Mouse (Mus musculus): ENCODE measurements at regions not wholly inside any gene's neighbourhood (a gene's known extent, or its start where the extent isn't known, plus 50 kb on each side); places are given as distances from the start of the nearest gene placed in this dataset.
"Not testable (repeated sequence)": the region's sequence is repeated elsewhere in the genome, so short reads cannot be mapped to it uniquely, and the experiment has no call there.

- Histone ChIP-seq H3K9me3 (ENCODE audit: control insufficient read depth, low read length) (no peaks in the 10 kb centered on the region), H3K27ac (ENCODE audit: low read depth, low read length) (no peak overlapping the region), H3K4me3 (ENCODE audit: low read depth, low read length) (no peak overlapping the region), H3K9ac (ENCODE audit: low read depth, low read length) (no peak overlapping the region), H3K4me1 (replicated peaks; ENCODE audit: control insufficient read depth, insufficient read depth, low read length) (no peaks in the 10 kb centered on the region), H3K36me3 (ENCODE audit: control insufficient read depth, insufficient read depth, low read length) (no peaks in the 10 kb centered on the region), H3K27me3 (ENCODE audit: control insufficient read depth, insufficient read depth, low read length) (no peaks in the 10 kb centered on the region), H3K4me2 (replicated peaks; ENCODE audit: low read depth, low read length) (no peak overlapping the region)
- DNase-seq (ENCODE audit: low spot score) (no peak), ATAC-seq (ENCODE audit: low FRiP score) (no peak)
- 96% methylated on average over 14 of the region's 14 CpGs for WGBS
Observed at GRCm38 (mm10) chr6:37686094-37686493, 156.1 kb downstream of the Akr1d1 start.

- ATAC-seq (ENCODE audit: low FRiP score) (no peak), DNase-seq (ENCODE audit: low spot score) (no peak)
- Histone ChIP-seq H3K27me3 (ENCODE audit: control insufficient read depth, insufficient read depth, low read length) (no peaks in the 10 kb centered on the region), H3K4me3 (ENCODE audit: low read depth, low read length) (no peak overlapping the region), H3K9ac (ENCODE audit: low read depth, low read length) (no peak overlapping the region), H3K27ac (ENCODE audit: low read depth, low read length) (no peak overlapping the region), H3K9me3 (ENCODE audit: control insufficient read depth, low read length) (no peaks in the 10 kb centered on the region), H3K4me2 (replicated peaks; ENCODE audit: low read depth, low read length) (no peak overlapping the region), H3K4me1 (replicated peaks; ENCODE audit: control insufficient read depth, insufficient read depth, low read length) (no peaks in the 10 kb centered on the region), H3K36me3 (ENCODE audit: control insufficient read depth, insufficient read depth, low read length) (no peaks in the 10 kb centered on the region)
- 30% methylated on average over 1 of the region's 1 CpGs for WGBS
Observed at GRCm38 (mm10) chr6:37688866-37689617, 159.1 kb downstream of the Akr1d1 start.

- no peak for ATAC-seq (ENCODE audit: low FRiP score)
- Histone ChIP-seq H3K36me3 (ENCODE audit: control insufficient read depth, insufficient read depth, low read length) (no peaks in the 10 kb centered on the region), H3K9ac (ENCODE audit: low read depth, low read length) (no peak overlapping the region), H3K27ac (ENCODE audit: low read depth, low read length) (no peak overlapping the region), H3K9me3 (ENCODE audit: control insufficient read depth, low read length) (no peaks in the 10 kb centered on the region), H3K4me2 (replicated peaks; ENCODE audit: low read depth, low read length) (no peak overlapping the region), H3K4me3 (ENCODE audit: low read depth, low read length) (no peak overlapping the region), H3K27me3 (ENCODE audit: control insufficient read depth, insufficient read depth, low read length) (no peaks in the 10 kb centered on the region), H3K4me1 (replicated peaks; ENCODE audit: control insufficient read depth, insufficient read depth, low read length) (no peaks in the 10 kb centered on the region)
- no peak for DNase-seq (ENCODE audit: low spot score)
Observed at GRCm38 (mm10) chr6:37689696-37690095, 159.7 kb downstream of the Akr1d1 start.

- ATAC-seq (ENCODE audit: low FRiP score) = no peak
Observed at GRCm38 (mm10) chr6:37691976-37692644, 162.1 kb downstream of the Akr1d1 start.

GRCm38 (mm10) chr6:37692758-37693157, 162.8 kb downstream of the Akr1d1 start:
- no peak for DNase-seq (ENCODE audit: low spot score)
- H3K4me2 ChIP-seq (replicated peaks; ENCODE audit: low read depth, low read length) = no peak overlapping the region
- 91% methylated on average over 2 of the region's 2 CpGs for WGBS

More at GRCm38 (mm10) chr6:37691976-37692644, 162.1 kb downstream of the Akr1d1 start:
- Histone ChIP-seq H3K27me3 (ENCODE audit: control insufficient read depth, insufficient read depth, low read length) (no peaks in the 10 kb centered on the region), H3K9ac (ENCODE audit: low read depth, low read length) (no peak overlapping the region), H3K36me3 (ENCODE audit: control insufficient read depth, insufficient read depth, low read length) (no peaks in the 10 kb centered on the region), H3K4me1 (replicated peaks; ENCODE audit: control insufficient read depth, insufficient read depth, low read length) (no peaks in the 10 kb centered on the region), H3K27ac (ENCODE audit: low read depth, low read length) (no peak overlapping the region), H3K4me3 (ENCODE audit: low read depth, low read length) (no peak overlapping the region), H3K4me2 (replicated peaks; ENCODE audit: low read depth, low read length) (no peak overlapping the region), H3K9me3 (ENCODE audit: control insufficient read depth, low read length) (no peaks in the 10 kb centered on the region)
- DNase-seq (ENCODE audit: low spot score) = no peak
- WGBS = 93% methylated on average over 7 of the region's 7 CpGs

GRCm38 (mm10) chr6:37696074-37696473, 166.1 kb downstream of the Akr1d1 start:
- Histone ChIP-seq H3K4me2 (replicated peaks; ENCODE audit: low read depth, low read length) (no peak overlapping the region), H3K9ac (ENCODE audit: low read depth, low read length) (no peak overlapping the region), H3K27me3 (ENCODE audit: control insufficient read depth, insufficient read depth, low read length) (no peaks in the 10 kb centered on the region), H3K4me1 (replicated peaks; ENCODE audit: control insufficient read depth, insufficient read depth, low read length) (no peaks in the 10 kb centered on the region), H3K4me3 (ENCODE audit: low read depth, low read length) (no peak overlapping the region), H3K27ac (ENCODE audit: low read depth, low read length) (no peak overlapping the region), H3K36me3 (ENCODE audit: control insufficient read depth, insufficient read depth, low read length) (no peaks in the 10 kb centered on the region), H3K9me3 (ENCODE audit: control insufficient read depth, low read length) (no peaks in the 10 kb centered on the region)
- DNase-seq (ENCODE audit: low spot score) = no peak
- no peak for ATAC-seq (ENCODE audit: low FRiP score)

More at GRCm38 (mm10) chr6:37692758-37693157, 162.8 kb downstream of the Akr1d1 start:
- Histone ChIP-seq H3K9me3 (ENCODE audit: control insufficient read depth, low read length) (no peaks in the 10 kb centered on the region), H3K36me3 (ENCODE audit: control insufficient read depth, insufficient read depth, low read length) (no peaks in the 10 kb centered on the region), H3K27me3 (ENCODE audit: control insufficient read depth, insufficient read depth, low read length) (no peaks in the 10 kb centered on the region), H3K9ac (ENCODE audit: low read depth, low read length) (no peak overlapping the region), H3K4me3 (ENCODE audit: low read depth, low read length) (no peak overlapping the region), H3K27ac (ENCODE audit: low read depth, low read length) (no peak overlapping the region), H3K4me1 (replicated peaks; ENCODE audit: control insufficient read depth, insufficient read depth, low read length) (no peaks in the 10 kb centered on the region)
- no peak for ATAC-seq (ENCODE audit: low FRiP score)

GRCm38 (mm10) chr6:37703946-37704345, 166.7 kb upstream of the Trim24 start:
- no peaks in the 10 kb centered on the region for H3K27me3 ChIP-seq (ENCODE audit: control insufficient read depth, insufficient read depth, low read length)
- no peak overlapping the region for H3K9ac ChIP-seq (ENCODE audit: low read depth, low read length)
- no peaks in the 10 kb centered on the region for H3K4me1 ChIP-seq (replicated peaks; ENCODE audit: control insufficient read depth, insufficient read depth, low read length)
- no peaks in the 10 kb centered on the region for H3K36me3 ChIP-seq (ENCODE audit: control insufficient read depth, insufficient read depth, low read length)
- no peak for DNase-seq (ENCODE audit: low spot score)
- ATAC-seq (ENCODE audit: low FRiP score) = no peak
- 91% methylated on average over 2 of the region's 2 CpGs for WGBS
- H3K9me3 ChIP-seq (ENCODE audit: control insufficient read depth, low read length) = no peaks in the 10 kb centered on the region
- no peak overlapping the region for H3K4me3 ChIP-seq (ENCODE audit: low read depth, low read length)
- H3K27ac ChIP-seq (ENCODE audit: low read depth, low read length) = no peak overlapping the region
- H3K4me2 ChIP-seq (replicated peaks; ENCODE audit: low read depth, low read length) = no peak overlapping the region

- 97% methylated on average over 1 of the region's 1 CpGs for WGBS
- H3K27me3 ChIP-seq (ENCODE audit: control insufficient read depth, insufficient read depth, low read length) = no peaks in the 10 kb centered on the region
- ATAC-seq (ENCODE audit: low FRiP score) = no peak
- H3K36me3 ChIP-seq (ENCODE audit: control insufficient read depth, insufficient read depth, low read length) = no peaks in the 10 kb centered on the region
- H3K4me1 ChIP-seq (replicated peaks; ENCODE audit: control insufficient read depth, insufficient read depth, low read length) = no peaks in the 10 kb centered on the region
- no peak for DNase-seq (ENCODE audit: low spot score)
- no peak overlapping the region for H3K4me3 ChIP-seq (ENCODE audit: low read depth, low read length)
- no peak overlapping the region for H3K4me2 ChIP-seq (replicated peaks; ENCODE audit: low read depth, low read length)
- no peaks in the 10 kb centered on the region for H3K9me3 ChIP-seq (ENCODE audit: control insufficient read depth, low read length)
- no peak overlapping the region for H3K9ac ChIP-seq (ENCODE audit: low read depth, low read length)
- no peak overlapping the region for H3K27ac ChIP-seq (ENCODE audit: low read depth, low read length)
Observed at GRCm38 (mm10) chr6:37705733-37706145, 164.9 kb upstream of the Trim24 start.

GRCm38 (mm10) chr6:37707671-37708070, 162.9 kb upstream of the Trim24 start:
- not testable (repeated sequence) for DNase-seq (ENCODE audit: low spot score); H3K36me3 ChIP-seq (ENCODE audit: control insufficient read depth, insufficient read depth, low read length); H3K27ac ChIP-seq (ENCODE audit: low read depth, low read length); ATAC-seq (ENCODE audit: low FRiP score); H3K9ac ChIP-seq (ENCODE audit: low read depth, low read length); H3K4me1 ChIP-seq (replicated peaks; ENCODE audit: control insufficient read depth, insufficient read depth, low read length); H3K4me2 ChIP-seq (replicated peaks; ENCODE audit: low read depth, low read length); H3K9me3 ChIP-seq (ENCODE audit: control insufficient read depth, low read length); H3K27me3 ChIP-seq (ENCODE audit: control insufficient read depth, insufficient read depth, low read length); H3K4me3 ChIP-seq (ENCODE audit: low read depth, low read length)
- WGBS = 95% methylated on average over 1 of the region's 1 CpGs

Measured in hindbrain, embryonic 11.5 days (tissue).